Mouse (Mus musculus) heart, postnatal 0 days (tissue): ENCODE measurements around the gene 2610301B20Rik. TPM values are rescaled to one million over a fixed set of nuclear protein-coding genes. Genes with fewer than 3 reads are reported as not detected.

Source experiments
- ATAC-seq: fragments of 200-750 bp; cut with Nextera tagmentation; 2 replicates; pipeline ENCODE4 v1.8.0; 2017; ENCODE audit warnings: low read depth, moderate number of reproducible peaks, moderate library complexity; ENCODE audit not compliant: insufficient read depth
- DNase-seq: peaks from one replicate; pipeline ENCODE4 v3.0.0-alpha.2; 2016; ENCODE audit warnings: low spot score
- H3K27ac ChIP-seq: fragments of 300-500 bp; sonication (generic); 2 replicates; pipeline ENCODE4 v1.5.1; 2014; ENCODE audit warnings: low read depth, mild to moderate bottlenecking
- H3K27me3 ChIP-seq: fragments of 300-500 bp; sonication (generic); 2 replicates; pipeline ENCODE4 v1.6.1; 2014; ENCODE audit warnings: low read length, mixed read lengths; ENCODE audit not compliant: control insufficient read depth, insufficient read depth
- H3K36me3 ChIP-seq: fragments of 300-500 bp; sonication (generic); replicated peaks from 2 replicates; pipeline ENCODE4 v1.6.1; 2014; ENCODE audit warnings: low read length, mixed read lengths; ENCODE audit not compliant: control insufficient read depth, insufficient read depth
- H3K4me1 ChIP-seq: fragments of 300-500 bp; sonication (generic); 2 replicates; pipeline ENCODE4 v1.6.1; 2014; ENCODE audit warnings: antibody characterized with exemption; ENCODE audit not compliant: control insufficient read depth, insufficient read depth
- H3K4me2 ChIP-seq: fragments of 300-500 bp; sonication (generic); 2 replicates; pipeline ENCODE4 v1.6.1; 2014; ENCODE audit warnings: low read depth, mild to moderate bottlenecking, low read length, moderate library complexity
- H3K4me3 ChIP-seq: fragments of 300-500 bp; sonication (generic); 2 replicates; pipeline ENCODE4 v1.5.1; 2014; ENCODE audit warnings: low read depth, low read length
- H3K9ac ChIP-seq: fragments of 300-500 bp; sonication (generic); replicated peaks from 2 replicates; pipeline ENCODE4 v1.6.1; 2014; ENCODE audit warnings: low read depth, low read length, mixed read lengths
- H3K9me3 ChIP-seq: fragments of 300-500 bp; sonication (generic); replicated peaks from 2 replicates; pipeline ENCODE4 v1.6.1; 2016; ENCODE audit warnings: low read length; ENCODE audit not compliant: control insufficient read depth
- CTCF ChIP-seq: IDR thresholded peaks from 2 replicates; pipeline ENCODE4 v1.5.1; 2016; ENCODE audit warnings: antibody characterized with exemption, control low read depth, low read depth
- EP300 ChIP-seq: IDR thresholded peaks from 2 replicates; pipeline ENCODE4 v1.6.1; 2016; ENCODE audit warnings: antibody characterized with exemption, low read depth
- WGBS: fragments of 180-500 bp; shearing (Covaris S2); extraction: QIAGEN DNeasy Blood & Tissue Kit; methylation state at CpG from one replicate; pipeline ENCODE4 v1.1.7; 2014; 5-methylcytosine and 5-hydroxymethylcytosine counted together
- polyA plus RNA-seq: library from polyadenylated mRNA; unstranded; fragments of >200 nt; fragmentation: Nextera tagmentation; extraction: Ambion mirVana; gene quantifications from 2 replicates; pipeline ENCODE4 v1.2.1, GENCODE M21; 2015
- total RNA-seq: library from RNA; depleted of rRNA; stranded (reverse); fragments of >200 nt; gene quantifications from 2 replicates; pipeline ENCODE4 v1.2.3, GENCODE M21; 2014; ENCODE audit warnings: low replicate concordance

2610301B20Rik gene
- total and polyA plus RNA-seq, 2 experiments from 2014 or later = 13.3 to 17.4 TPM

GRCm38 (mm10) chr4:10919097-10919496 is 44.8 kb downstream of the 2610301B20Rik start:
- no peaks in the 10 kb centered on the region for H3K27me3 ChIP-seq
- no peak overlapping the region for H3K4me2 ChIP-seq
- ATAC-seq = 0 out of 2 replicates have a peak, but pooled peaks have one; percentile 20
- peaks cover 14% of the 10 kb centered on the region for H3K4me1 ChIP-seq
- H3K27ac ChIP-seq = no peak overlapping the region; the same call in 1 of the 2 replicates
- no peak for DNase-seq
- TF ChIP-seq CTCF = no peak
- no peak for TF ChIP-seq EP300
- H3K4me3 ChIP-seq = no peak overlapping the region
- 41% methylated on average over 5 of the region's 5 CpGs for WGBS
- H3K9ac ChIP-seq = no peak overlapping the region
- H3K36me3 ChIP-seq = no peaks in the 10 kb centered on the region
- H3K9me3 ChIP-seq = no peaks in the 10 kb centered on the region

GRCm38 (mm10) chr4:10919530-10919929 is 45.2 kb downstream of the 2610301B20Rik start:
- H3K9me3 ChIP-seq = no peaks in the 10 kb centered on the region
- H3K9ac ChIP-seq = no peak overlapping the region
- no peak for DNase-seq
- no peaks in the 10 kb centered on the region for H3K36me3 ChIP-seq
- peaks cover 14% of the 10 kb centered on the region for H3K4me1 ChIP-seq
- no peak for ATAC-seq
- no peak overlapping the region for H3K4me3 ChIP-seq
- no peak overlapping the region for H3K4me2 ChIP-seq
- WGBS = 90% methylated on average over 3 of the region's 3 CpGs
- no peak overlapping the region for H3K27ac ChIP-seq
- TF ChIP-seq CTCF (no peak), EP300 (no peak)
- H3K27me3 ChIP-seq = no peaks in the 10 kb centered on the region

GRCm38 (mm10) chr4:10919987-10920386 is 45.7 kb downstream of the 2610301B20Rik start:
- TF ChIP-seq EP300 (no peak), CTCF (no peak)
- WGBS = 85% methylated on average over 6 of the region's 6 CpGs
- DNase-seq = no peak

GRCm38 (mm10) chr4:10920622-10921021 is 46.3 kb downstream of the 2610301B20Rik start:
- Histone ChIP-seq H3K9me3 (no peaks in the 10 kb centered on the region), H3K9ac (no peak overlapping the region), H3K4me1 (peaks cover 14% of the 10 kb centered on the region), H3K4me3 (no peak overlapping the region), H3K27me3 (no peaks in the 10 kb centered on the region), H3K36me3 (no peaks in the 10 kb centered on the region), H3K4me2 (no peak overlapping the region), H3K27ac (no peak overlapping the region)
- no peak for ATAC-seq
- 88% methylated on average over 6 of the region's 6 CpGs for WGBS
- DNase-seq = no peak
- TF ChIP-seq EP300 (no peak), CTCF (no peak)

More at GRCm38 (mm10) chr4:10919987-10920386, 45.7 kb downstream of the 2610301B20Rik start:
- Histone ChIP-seq H3K27ac (no peak overlapping the region), H3K4me2 (no peak overlapping the region), H3K4me1 (peaks cover 14% of the 10 kb centered on the region), H3K9ac (no peak overlapping the region), H3K9me3 (no peaks in the 10 kb centered on the region), H3K36me3 (no peaks in the 10 kb centered on the region), H3K4me3 (no peak overlapping the region), H3K27me3 (no peaks in the 10 kb centered on the region)
- no peak for ATAC-seq

- Histone ChIP-seq H3K9me3 (no peaks in the 10 kb centered on the region), H3K9ac (no peak overlapping the region), H3K36me3 (no peaks in the 10 kb centered on the region), H3K4me1 (peaks cover 12% of the 10 kb centered on the region), H3K4me3 (no peak overlapping the region), H3K27ac (no peak overlapping the region), H3K27me3 (no peaks in the 10 kb centered on the region), H3K4me2 (no peak overlapping the region)
- no peak for TF ChIP-seq CTCF
- TF ChIP-seq EP300 = no peak
- peak; percentile 23 for DNase-seq
- no peak for ATAC-seq
- 21% methylated on average over 6 of the region's 6 CpGs for WGBS
Observed at GRCm38 (mm10) chr4:10923180-10923579, 48.9 kb downstream of the 2610301B20Rik start.

GRCm38 (mm10) chr4:10924140-10924539 is 49.8 kb downstream of the 2610301B20Rik start:
- Histone ChIP-seq H3K4me3 (no peak overlapping the region), H3K27ac (no peak overlapping the region), H3K36me3 (no peaks in the 10 kb centered on the region), H3K4me1 (peaks cover 6% of the 10 kb centered on the region; the same call in 1 of the 2 replicates), H3K9me3 (no peaks in the 10 kb centered on the region), H3K4me2 (no peak overlapping the region), H3K27me3 (no peaks in the 10 kb centered on the region), H3K9ac (no peak overlapping the region)
- WGBS = 86% methylated on average over 2 of the region's 2 CpGs
- TF ChIP-seq EP300 (no peak), CTCF (no peak)
- no peak for DNase-seq
- no peak for ATAC-seq
